Mouse (Mus musculus): ENCODE measurements at regions not wholly inside any gene's neighbourhood (a gene's known extent, or its start where the extent isn't known, plus 50 kb on each side); places are given as distances from the start of the nearest gene placed in this dataset.

GRCm38 (mm10) chr1:140018756-140019155, 160.3 kb upstream of the Cfhr2 start:
- no peak for ATAC-seq (replicated peaks; ENCODE audit: low FRiP score, low TSS enrichment, poor library complexity, severe bottlenecking)

GRCm38 (mm10) chr1:139986036-139986435, 127.5 kb upstream of the Cfhr2 start:
- ATAC-seq (replicated peaks; ENCODE audit: low FRiP score, low TSS enrichment, poor library complexity, severe bottlenecking): no peak

- no peak for ATAC-seq (replicated peaks; ENCODE audit: low FRiP score, low TSS enrichment, poor library complexity, severe bottlenecking)
Measured at GRCm38 (mm10) chr1:139951821-139952220, 93.3 kb upstream of the Cfhr2 start.

- ATAC-seq (replicated peaks; ENCODE audit: low FRiP score, low TSS enrichment, poor library complexity, severe bottlenecking): 0 out of 2 replicates have a peak, but pooled peaks have one; percentile 37
Measured at GRCm38 (mm10) chr1:139929321-139929720, 70.8 kb upstream of the Cfhr2 start.
